Mouse (Mus musculus): ENCODE results near the gene Rab11b.

GRCm38 (mm10) chr17:33779967-33780295 lies 19.6 kb upstream of the Rab11b start:
- no peak for TF ChIP-seq CTCF (conservative IDR thresholded peaks at IDR 0.05; ENCODE audit: low read length)
- no peak for TF ChIP-seq POU5F1 (IDR thresholded peaks at IDR 0.05; ENCODE audit: borderline replicate concordance, low read length)
- TF ChIP-seq NANOG (IDR thresholded peaks at IDR 0.05; ENCODE audit: borderline replicate concordance, low read length) = no peak

Measured in E14TG2a.4 (cell line).